Mouse (Mus musculus) liver, embryonic 14.5 days (tissue): ENCODE data around the gene Ank2.

Experiments
- CTCF ChIP-seq: IDR thresholded peaks from 2 replicates; pipeline ENCODE4 v1.5.1; 2016; ENCODE audit warnings: antibody characterized with exemption, low read depth, control low read depth
- EP300 ChIP-seq: IDR thresholded peaks from 2 replicates; pipeline ENCODE4 v1.6.1; 2016; ENCODE audit warnings: antibody characterized with exemption, low read depth

DNA sequence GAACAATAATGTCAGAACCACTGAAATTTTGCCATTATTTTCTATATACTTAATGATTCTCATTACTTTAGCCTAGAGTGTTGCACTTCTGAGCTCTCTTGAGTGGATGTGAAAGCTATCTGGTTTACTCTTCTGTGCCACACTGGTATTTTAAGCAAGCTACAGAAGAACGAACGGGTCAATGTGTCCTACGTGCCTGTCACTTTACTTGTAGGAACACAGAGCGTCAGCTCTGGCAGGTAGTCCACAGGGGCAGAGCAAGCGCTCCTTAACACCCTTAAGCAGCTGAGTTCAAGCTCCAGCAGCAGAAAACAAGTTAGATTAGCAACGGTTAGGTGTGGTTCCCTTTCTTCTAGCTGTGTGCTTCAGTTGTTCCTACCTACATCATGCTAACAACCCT is 40.0 kb upstream of the Ank2 start:
- TF ChIP-seq CTCF (no peak), EP300 (no peak)
